Mouse (Mus musculus): ENCODE results near the gene Oxsr1. TPM values are rescaled to one million over a fixed set of nuclear protein-coding genes. Genes with fewer than 3 reads are reported as not detected.
"Not testable (repeated sequence)": the region's sequence is repeated elsewhere in the genome, so short reads cannot be mapped to it uniquely, and the experiment has no call there.

The Oxsr1 gene
- polyA plus RNA-seq (2016; fragmentation: Nextera tagmentation; extraction: Ambion mirVana): 18.8 and 19.9 TPM in 2 replicates

DNA sequence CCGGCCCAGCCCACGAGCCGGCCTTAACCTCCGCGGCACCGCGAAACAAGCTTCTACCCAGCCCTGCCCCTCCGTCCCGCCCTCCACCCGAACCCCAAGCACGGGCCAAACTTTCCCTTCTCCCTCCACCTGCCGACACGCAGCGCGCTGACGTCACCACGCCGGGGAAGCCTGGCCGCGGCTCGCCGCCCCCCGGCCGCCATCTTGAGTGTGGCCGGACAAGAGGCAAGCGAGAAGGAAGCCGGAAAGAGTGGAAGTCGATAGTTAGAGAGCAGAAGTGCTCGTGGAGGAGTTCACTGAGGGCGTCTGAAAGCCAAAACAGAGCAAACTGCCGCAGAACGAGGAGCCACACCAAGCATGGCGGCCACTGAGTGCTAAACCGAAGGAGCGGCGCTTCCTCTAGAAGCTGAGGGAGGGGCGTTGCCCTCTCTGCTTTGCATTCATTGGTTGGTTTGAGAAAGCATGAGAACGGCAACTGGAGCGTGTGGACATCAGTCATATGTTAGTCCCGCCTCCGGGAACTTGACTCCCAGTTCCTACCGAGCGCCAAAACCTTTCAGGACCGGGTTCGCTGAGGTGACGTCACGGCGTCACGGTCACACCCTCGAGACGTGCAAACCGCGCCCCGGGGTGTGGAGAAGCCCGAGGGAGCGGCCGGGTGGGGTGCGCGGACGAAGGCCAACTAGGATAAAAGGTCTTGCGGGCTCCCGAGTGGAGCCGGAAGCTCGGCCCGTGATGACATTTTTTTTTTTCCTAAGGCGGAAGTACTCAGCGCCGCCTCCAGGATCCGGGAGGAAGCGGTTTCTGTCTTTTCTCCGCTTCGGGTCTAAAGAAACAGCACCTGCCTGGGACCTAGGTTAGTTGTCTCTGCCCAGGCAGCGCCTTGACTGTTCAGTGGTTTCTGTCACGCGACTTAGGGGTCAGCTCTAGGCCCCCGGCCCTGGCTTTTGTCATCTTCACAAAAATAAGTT, at the start of gene Oxsr1:
TSS of gene Oxsr1 (minus strand) at position 139 of the 971 bp plus-strand sequence.
- ATAC-seq (ENCODE audit: low FRiP score, low read depth): peak; percentile 96
- H3K36me3 ChIP-seq: no peaks in the 10 kb centered on the region
- peaks cover 16% of the 10 kb centered on the region for H3K4me1 ChIP-seq
- no peaks in the 10 kb centered on the region for H3K9me3 ChIP-seq
- peak within 1 kb of the TSS; percentile 69 for H3K27ac ChIP-seq
- H3K27me3 ChIP-seq (replicated peaks): no peaks in the 10 kb centered on the region
- under 1% methylated on average over 76 of the region's 76 CpGs for WGBS
- H3K9ac ChIP-seq: peak within 1 kb of the TSS; percentile 87
- H3K4me2 ChIP-seq (replicated peaks): peak within 1 kb of the TSS; percentile 91
- H3K4me3 ChIP-seq: peak within 1 kb of the TSS; percentile 90

DNA sequence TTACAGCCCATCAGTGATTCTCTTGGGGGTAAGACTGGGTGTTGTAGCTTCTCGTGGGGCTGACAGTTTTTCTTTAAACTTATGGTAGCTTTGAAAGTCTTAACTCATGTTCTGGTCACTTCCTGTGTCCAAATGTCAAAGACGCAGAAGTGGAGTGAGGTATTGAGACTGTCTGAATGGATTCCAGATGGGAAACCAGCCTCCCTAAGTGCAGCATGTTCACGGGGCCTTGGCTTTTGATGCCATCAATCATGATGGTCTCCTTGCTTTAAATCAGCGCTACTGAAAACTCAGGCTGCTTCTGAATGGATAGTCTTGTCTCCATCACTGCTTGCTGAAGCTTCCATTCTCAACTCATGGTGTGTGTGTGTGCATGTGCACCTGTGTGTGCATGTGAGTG, 49.0 kb upstream of the Oxsr1 start:
- no peak overlapping the region for H3K4me3 ChIP-seq
- no peaks in the 10 kb centered on the region for H3K36me3 ChIP-seq
- H3K9me3 ChIP-seq: no peaks in the 10 kb centered on the region
- H3K27me3 ChIP-seq (replicated peaks): no peaks in the 10 kb centered on the region
- H3K9ac ChIP-seq: no peak overlapping the region
- H3K27ac ChIP-seq: no peak overlapping the region
- 71% methylated on average over 4 of the region's 4 CpGs for WGBS
- no peaks in the 10 kb centered on the region for H3K4me1 ChIP-seq
- no peak for ATAC-seq (ENCODE audit: low FRiP score, low read depth)
- no peak overlapping the region for H3K4me2 ChIP-seq (replicated peaks)

- not testable (repeated sequence) for H3K36me3 ChIP-seq; H3K9ac ChIP-seq; H3K27me3 ChIP-seq (replicated peaks); H3K4me2 ChIP-seq (replicated peaks); H3K27ac ChIP-seq; H3K4me3 ChIP-seq; H3K9me3 ChIP-seq; H3K4me1 ChIP-seq; ATAC-seq (ENCODE audit: low FRiP score, low read depth)
- 89% methylated on average over 4 of the region's 4 CpGs for WGBS
These were observed 48.5 kb upstream of the Oxsr1 start for GRCm38 (mm10) chr9:119370770-119371169.

- Histone ChIP-seq H3K27ac (no peak overlapping the region), H3K4me1 (no peaks in the 10 kb centered on the region), H3K4me2 (replicated peaks) (no peak overlapping the region), H3K9me3 (no peaks in the 10 kb centered on the region), H3K4me3 (no peak overlapping the region), H3K27me3 (replicated peaks) (no peaks in the 10 kb centered on the region), H3K9ac (no peak overlapping the region), H3K36me3 (no peaks in the 10 kb centered on the region)
- WGBS: 89% methylated on average over 3 of the region's 3 CpGs
- ATAC-seq (ENCODE audit: low FRiP score, low read depth): no peak
These were observed 46.1 kb upstream of the Oxsr1 start for GRCm38 (mm10) chr9:119368367-119368766.

DNA sequence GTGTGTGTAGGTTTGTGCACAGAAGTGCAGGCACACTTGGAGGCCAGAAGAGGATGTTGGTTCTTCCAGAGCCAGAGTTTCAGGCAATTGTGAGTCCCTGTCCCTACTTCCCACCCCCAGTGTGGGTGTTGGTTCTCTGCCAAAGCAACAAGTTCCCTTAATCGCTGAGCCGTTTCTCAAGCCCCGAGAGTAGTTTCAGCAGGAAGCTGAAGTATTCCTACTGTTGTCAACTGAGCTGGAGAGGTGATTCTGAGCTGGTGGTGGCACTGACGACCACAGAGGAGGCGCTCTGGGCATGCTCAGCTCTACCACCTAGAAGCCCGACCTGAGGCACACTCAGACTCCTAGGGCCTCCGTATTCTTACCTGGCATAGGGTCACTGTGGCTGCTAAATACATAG, 43.1 kb upstream of the Oxsr1 start, which contains the start of gene Slc22a14:
TSS of gene Slc22a14 (minus strand) at position 270 of the 400 bp plus-strand sequence.
- H3K4me1 ChIP-seq: no peaks in the 10 kb centered on the region
- H3K4me3 ChIP-seq: no peak within 1 kb of the TSS
- H3K36me3 ChIP-seq: no peaks in the 10 kb centered on the region
- no peaks in the 10 kb centered on the region for H3K9me3 ChIP-seq
- ATAC-seq (ENCODE audit: low FRiP score, low read depth): no peak
- no peaks in the 10 kb centered on the region for H3K27me3 ChIP-seq (replicated peaks)
- 79% methylated on average over 7 of the region's 7 CpGs for WGBS
- no peak within 1 kb of the TSS for H3K4me2 ChIP-seq (replicated peaks)
- H3K9ac ChIP-seq: no peak within 1 kb of the TSS
- no peak within 1 kb of the TSS for H3K27ac ChIP-seq

DNA sequence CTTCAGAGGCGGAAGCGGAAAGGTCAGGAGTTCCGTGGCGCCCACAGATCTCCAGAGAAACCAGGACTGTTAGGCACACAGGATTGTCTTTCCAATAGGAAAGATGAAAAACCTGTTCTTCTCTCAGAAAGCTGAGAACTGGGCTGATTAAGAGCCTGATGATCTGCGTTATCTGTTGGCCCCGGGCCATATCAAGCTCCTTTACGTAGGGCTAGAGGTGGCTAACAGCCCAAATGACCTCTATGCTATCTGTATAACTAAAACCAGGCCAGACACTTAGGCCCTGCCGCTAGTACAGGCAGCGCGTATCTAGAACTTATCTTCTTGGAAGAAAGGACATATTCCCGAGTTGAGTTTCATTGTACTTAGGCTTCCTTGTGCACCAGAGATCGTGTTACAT, 41.0 kb upstream of the Oxsr1 start:
- Histone ChIP-seq H3K9me3 (no peaks in the 10 kb centered on the region), H3K4me3 (no peak overlapping the region), H3K27me3 (replicated peaks) (no peaks in the 10 kb centered on the region), H3K4me1 (no peaks in the 10 kb centered on the region), H3K4me2 (replicated peaks) (no peak overlapping the region), H3K36me3 (no peaks in the 10 kb centered on the region), H3K9ac (no peak overlapping the region), H3K27ac (no peak overlapping the region)
- no peak for ATAC-seq (ENCODE audit: low FRiP score, low read depth)
- WGBS: 93% methylated on average over 12 of the region's 12 CpGs

DNA sequence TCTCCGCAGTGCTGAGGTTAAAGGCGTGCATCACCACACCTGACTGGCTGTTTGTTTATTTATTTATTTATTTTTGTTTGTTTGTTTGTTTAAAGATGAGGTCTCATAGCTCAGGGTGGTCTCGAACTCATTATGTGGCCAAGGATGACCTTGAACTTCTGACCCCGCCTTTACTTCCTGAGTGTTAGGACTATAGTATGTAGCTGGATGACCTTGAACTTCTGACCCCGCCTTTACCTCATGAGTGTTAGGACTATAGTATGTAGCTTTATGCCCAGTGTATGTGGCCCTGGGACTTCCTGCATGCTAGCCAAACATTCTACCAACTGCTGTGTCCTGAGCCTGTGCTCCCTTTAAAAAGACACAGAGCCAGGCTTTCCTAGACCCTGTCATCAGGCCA, 39.2 kb upstream of the Oxsr1 start:
- H3K27ac ChIP-seq: no peak overlapping the region
- H3K9ac ChIP-seq: no peak overlapping the region
- no peaks in the 10 kb centered on the region for H3K36me3 ChIP-seq
- H3K4me2 ChIP-seq (replicated peaks): no peak overlapping the region
- no peak for ATAC-seq (ENCODE audit: low FRiP score, low read depth)
- 0 out of 2 replicates have a peak, but pooled peaks cover 2% of the 10 kb centered on the region for H3K27me3 ChIP-seq (replicated peaks)
- H3K4me1 ChIP-seq: 0 out of 2 replicates have a peak, but pooled peaks cover 3% of the 10 kb centered on the region
- WGBS: 94% methylated on average over 5 of the region's 5 CpGs
- no peak overlapping the region for H3K4me3 ChIP-seq
- H3K9me3 ChIP-seq: no peaks in the 10 kb centered on the region

DNA sequence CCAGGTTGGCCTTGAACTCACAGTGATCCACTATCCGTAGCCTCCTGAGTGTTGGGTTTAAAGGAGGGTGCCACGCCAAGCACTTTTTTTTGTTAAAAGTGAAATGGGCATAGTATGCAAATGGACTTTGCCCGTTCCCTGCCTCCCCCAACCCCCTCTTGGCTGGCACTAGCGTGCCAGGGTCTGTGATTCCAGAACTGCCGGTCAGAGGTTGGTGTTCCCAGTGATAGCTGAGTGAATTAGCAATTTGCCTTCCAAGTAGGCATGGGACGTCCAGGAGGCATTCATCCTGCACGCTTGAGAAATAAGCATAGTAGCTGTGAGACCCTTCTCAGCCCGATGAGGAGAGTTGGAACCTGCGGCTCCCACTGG, 35.8 kb upstream of the Oxsr1 start:
- H3K36me3 ChIP-seq: no peaks in the 10 kb centered on the region
- 43% methylated on average over 9 of the region's 9 CpGs for WGBS
- peak overlapping the region; percentile 59; the same call in 1 of the 2 replicates for H3K9ac ChIP-seq
- no peak overlapping the region for H3K27ac ChIP-seq
- 0 out of 2 replicates have a peak, but pooled peaks cover 3% of the 10 kb centered on the region for H3K4me1 ChIP-seq
- peak overlapping the region; percentile 58 for H3K4me3 ChIP-seq
- 0 out of 2 replicates have a peak, but pooled peaks cover 2% of the 10 kb centered on the region for H3K27me3 ChIP-seq (replicated peaks)
- no peak for ATAC-seq (ENCODE audit: low FRiP score, low read depth)
- peak overlapping the region; percentile 92 for H3K4me2 ChIP-seq (replicated peaks)
- no peaks in the 10 kb centered on the region for H3K9me3 ChIP-seq

DNA sequence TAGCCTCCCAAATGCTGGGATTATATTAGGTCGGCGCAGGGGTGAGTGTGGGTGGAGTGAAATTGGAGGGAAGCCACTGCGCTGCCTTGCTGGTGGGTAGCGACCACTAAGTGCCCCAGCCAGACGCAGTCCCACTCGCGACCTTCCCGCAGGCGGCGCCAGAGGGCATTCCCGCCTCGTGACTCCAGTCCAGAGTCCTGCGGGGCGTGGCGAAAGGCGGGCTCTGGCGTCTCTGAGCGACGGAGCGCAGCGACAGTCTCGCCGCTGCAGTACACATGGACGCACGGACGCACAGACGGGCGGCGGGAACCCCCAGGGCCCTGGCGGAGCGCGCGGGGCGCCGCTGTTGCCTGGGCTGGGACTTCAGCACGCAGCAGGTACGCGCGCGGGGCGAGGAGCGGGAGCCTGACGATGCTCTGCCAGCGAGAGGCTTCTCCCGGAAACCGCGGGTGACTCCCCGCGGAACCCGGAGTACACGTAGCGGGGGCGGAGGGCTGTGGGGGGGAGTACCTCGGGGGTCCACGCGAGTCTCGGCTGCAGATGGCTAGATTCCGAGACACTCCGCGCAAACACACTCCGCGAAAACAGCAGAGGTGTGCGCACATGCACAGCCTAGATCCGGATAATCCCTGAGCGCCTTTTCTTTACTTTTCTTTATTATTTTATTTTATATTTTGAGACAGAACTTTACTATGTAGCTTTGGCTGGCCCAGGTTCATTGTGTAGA, 35.3 kb upstream of the Oxsr1 start, which contains the start of gene Xylb:
TSS of gene Xylb (plus strand) at position 51 of the 727 bp plus-strand sequence.
- no peak within 1 kb of the TSS for H3K27ac ChIP-seq
- no peaks in the 10 kb centered on the region for H3K9me3 ChIP-seq
- peak within 1 kb of the TSS; percentile 59; the same call in 1 of the 2 replicates for H3K9ac ChIP-seq
- peak within 1 kb of the TSS; percentile 92 for H3K4me2 ChIP-seq (replicated peaks)
- H3K4me1 ChIP-seq: 0 out of 2 replicates have a peak, but pooled peaks cover 3% of the 10 kb centered on the region
- no peaks in the 10 kb centered on the region for H3K36me3 ChIP-seq
- WGBS: 3% methylated on average over 65 of the region's 65 CpGs
- H3K27me3 ChIP-seq (replicated peaks): 0 out of 2 replicates have a peak, but pooled peaks cover 2% of the 10 kb centered on the region
- peak within 1 kb of the TSS; percentile 58 for H3K4me3 ChIP-seq
- peak; percentile 78 for ATAC-seq (ENCODE audit: low FRiP score, low read depth)

DNA sequence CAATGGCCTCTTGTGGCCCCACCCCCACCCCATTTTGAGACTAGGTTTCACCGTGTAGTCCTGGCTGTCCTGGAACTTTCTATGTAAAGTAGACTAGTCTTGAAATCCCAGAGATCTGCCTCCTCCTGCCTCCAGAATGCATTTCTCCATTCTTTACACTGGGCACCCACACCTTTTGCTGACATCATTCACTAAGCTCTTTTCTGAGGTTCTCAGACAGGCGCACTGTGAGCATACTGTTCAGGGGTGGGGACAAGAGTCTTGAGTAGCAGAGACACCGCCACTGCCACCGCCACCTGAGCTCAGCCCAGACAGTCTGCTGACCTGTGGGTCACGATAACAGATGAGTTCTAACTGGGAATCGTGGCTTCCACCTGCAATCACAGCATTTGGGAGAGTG, 33.7 kb upstream of the Oxsr1 start:
- no peak for ATAC-seq (ENCODE audit: low FRiP score, low read depth)
- H3K4me3 ChIP-seq: no peak overlapping the region
- peaks cover 6% of the 10 kb centered on the region for H3K36me3 ChIP-seq
- H3K4me2 ChIP-seq (replicated peaks): no peak overlapping the region
- 0 out of 2 replicates have a peak, but pooled peaks cover 3% of the 10 kb centered on the region for H3K4me1 ChIP-seq
- H3K27me3 ChIP-seq (replicated peaks): 0 out of 2 replicates have a peak, but pooled peaks cover 2% of the 10 kb centered on the region
- WGBS: 85% methylated on average over 6 of the region's 6 CpGs
- no peak overlapping the region for H3K9ac ChIP-seq
- no peaks in the 10 kb centered on the region for H3K9me3 ChIP-seq
- no peak overlapping the region for H3K27ac ChIP-seq

DNA sequence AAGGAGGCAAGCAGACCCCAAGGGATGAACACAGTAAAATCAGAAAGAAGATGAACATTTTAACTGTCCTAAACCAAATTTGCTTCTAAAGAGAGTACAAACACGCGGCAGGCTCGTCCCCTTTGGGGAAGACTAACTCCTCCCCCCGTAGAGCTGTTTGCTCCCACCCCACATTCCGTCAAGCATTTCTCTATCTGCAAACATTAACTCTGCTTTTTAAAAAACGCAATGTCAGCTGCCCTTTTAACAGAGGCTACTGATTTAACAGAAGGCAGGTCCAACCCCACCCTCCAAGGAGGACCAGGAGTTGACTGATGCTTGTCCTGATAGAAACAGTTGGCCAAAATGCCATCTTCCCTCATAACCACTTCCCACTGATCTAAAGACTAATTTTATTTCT, 31.7 kb upstream of the Oxsr1 start:
- Histone ChIP-seq H3K4me1 (0 out of 2 replicates have a peak, but pooled peaks cover 3% of the 10 kb centered on the region), H3K36me3 (peaks cover 15% of the 10 kb centered on the region), H3K4me2 (replicated peaks) (no peak overlapping the region), H3K4me3 (no peak overlapping the region), H3K27me3 (replicated peaks) (0 out of 2 replicates have a peak, but pooled peaks cover 2% of the 10 kb centered on the region), H3K27ac (no peak overlapping the region), H3K9me3 (no peaks in the 10 kb centered on the region), H3K9ac (no peak overlapping the region)
- 82% methylated on average over 6 of the region's 6 CpGs for WGBS
- no peak for ATAC-seq (ENCODE audit: low FRiP score, low read depth)

DNA sequence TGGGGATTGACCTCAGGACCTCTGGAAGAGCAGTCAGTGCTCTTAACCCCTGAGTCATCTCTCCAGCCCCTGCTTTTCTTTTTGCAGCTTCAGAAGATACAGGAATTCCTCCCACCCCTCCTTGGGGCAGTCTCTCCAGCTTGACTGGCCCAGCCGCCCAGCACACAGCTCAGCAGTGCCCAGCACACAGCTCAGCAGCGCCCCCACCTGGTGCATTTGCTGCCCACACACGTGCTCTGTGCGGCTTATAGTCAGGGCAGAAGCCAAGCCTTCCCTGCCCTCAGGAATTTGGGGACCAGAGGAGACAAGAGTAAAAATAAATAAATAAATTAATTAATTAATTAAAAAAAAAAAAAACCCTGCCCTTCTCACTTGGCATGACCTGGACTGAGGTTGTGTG, 29.8 kb upstream of the Oxsr1 start:
- WGBS: 23% methylated on average over 4 of the region's 4 CpGs
- H3K4me1 ChIP-seq: no peaks in the 10 kb centered on the region
- ATAC-seq (ENCODE audit: low FRiP score, low read depth): peak; percentile 61; the same call in 1 of the 2 replicates
- no peak overlapping the region for H3K9ac ChIP-seq
- no peaks in the 10 kb centered on the region for H3K9me3 ChIP-seq
- no peaks in the 10 kb centered on the region for H3K27me3 ChIP-seq (replicated peaks)
- peaks cover 29% of the 10 kb centered on the region for H3K36me3 ChIP-seq
- no peak overlapping the region for H3K27ac ChIP-seq
- no peak overlapping the region for H3K4me2 ChIP-seq (replicated peaks)
- no peak overlapping the region for H3K4me3 ChIP-seq
